Mouse (Mus musculus) mouse embryonic stem cell (cell line): ENCODE measurements around the gene Esrrb.

Experiments used
- in situ Hi-C, 2 experiments: fragments of 300-500 bp; cut with MboI; formaldehyde crosslinking; loops; 1 replicate in 1 of 2; 3 replicates in 1 of 2; pipeline ENCODE4 v1.14.3; 2019 to 2020; ENCODE audit warnings: low sequenced_read_pairs in 2 of 2, low pct_unique_long_range_greater_than_20kb in 1 of 2, mixed read lengths in 1 of 2; ENCODE audit not compliant: unreplicated experiment in 1 of 2

The Esrrb gene

DNA sequence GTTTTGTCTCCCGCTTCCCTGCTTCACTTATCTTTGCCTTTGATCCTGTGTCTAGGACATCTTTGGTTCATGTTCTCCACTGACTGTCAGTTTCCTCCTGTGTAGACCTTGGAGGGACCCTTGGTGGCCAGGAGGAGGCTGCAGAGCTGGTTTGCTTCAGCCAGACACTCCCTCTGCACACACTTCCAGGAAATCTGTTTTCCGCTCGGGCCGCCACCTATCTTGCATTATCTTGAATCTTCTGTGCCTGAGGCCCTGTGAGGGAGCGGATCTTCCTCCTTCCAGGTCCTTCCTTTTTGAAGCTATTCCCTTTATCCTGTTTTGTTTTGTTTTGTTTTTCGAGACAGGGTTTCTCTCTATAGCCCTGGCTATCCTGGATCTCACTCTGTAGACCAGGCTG lies 121.1 kb downstream of the Esrrb start:
- in situ Hi-C loops: no loop called here

DNA sequence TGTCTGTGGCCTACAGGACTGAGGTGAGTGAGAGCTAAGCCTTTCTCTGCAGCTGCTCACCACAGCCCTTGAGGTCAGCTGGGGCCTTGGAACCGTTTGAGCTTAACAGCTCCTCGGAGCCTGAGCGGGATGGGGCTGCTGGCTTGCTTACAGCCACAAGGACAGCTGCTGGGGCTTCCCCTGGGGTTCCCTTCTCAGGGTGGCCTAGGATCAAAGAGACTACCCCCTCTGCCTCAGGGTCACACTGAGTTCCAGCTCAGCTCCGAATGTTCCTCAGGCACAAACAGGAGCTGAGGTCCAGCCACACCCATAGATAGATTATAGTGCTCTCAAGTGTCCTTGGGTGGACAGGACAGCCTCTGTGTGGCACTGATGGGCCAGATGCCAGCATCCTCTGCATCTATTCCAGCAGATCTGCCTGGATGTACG lies 122.5 kb downstream of the Esrrb start:
- in situ Hi-C loops: no loop called here

DNA sequence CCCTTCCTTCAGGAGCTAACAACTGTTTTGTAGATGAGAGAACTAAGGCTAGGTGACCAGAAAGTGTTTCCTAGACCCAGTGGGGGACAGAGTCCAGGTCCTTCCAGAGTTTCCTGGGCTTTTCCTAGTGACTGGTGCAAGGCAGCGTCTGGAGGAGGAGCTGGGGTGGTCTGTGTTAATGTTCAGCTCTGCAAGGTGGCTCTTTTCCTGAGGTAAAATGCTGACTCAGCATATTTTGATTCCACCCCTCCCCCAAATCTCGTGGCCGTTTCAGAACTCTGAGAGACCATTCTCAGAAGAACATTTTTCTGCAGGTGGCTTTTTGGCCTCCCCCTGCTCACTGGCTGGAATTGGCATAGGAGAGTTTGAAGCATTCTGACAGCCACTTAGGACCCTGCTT lies 127.1 kb downstream of the Esrrb start:
- in situ Hi-C loops: no loop called here

DNA sequence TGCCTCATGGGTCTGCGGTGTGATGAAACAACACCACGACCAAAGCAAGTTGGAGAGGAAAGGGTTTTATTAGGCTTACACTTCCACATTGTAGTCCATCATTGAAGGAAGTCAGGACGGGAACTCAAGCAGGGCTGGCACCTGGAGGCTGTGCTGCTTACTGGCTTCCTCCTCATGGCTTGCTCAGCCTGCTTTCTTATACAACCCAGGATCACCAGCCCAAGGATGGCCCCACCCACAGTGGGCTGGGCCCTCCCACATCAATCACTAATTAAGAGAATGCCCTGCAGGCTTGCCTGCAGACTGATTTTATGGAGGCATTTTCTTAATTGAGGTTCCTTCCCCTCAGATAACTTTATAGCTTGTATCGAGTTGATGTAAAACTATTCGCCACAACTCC lies 129.1 kb downstream of the Esrrb start:
- in situ Hi-C loops: no loop called here

DNA sequence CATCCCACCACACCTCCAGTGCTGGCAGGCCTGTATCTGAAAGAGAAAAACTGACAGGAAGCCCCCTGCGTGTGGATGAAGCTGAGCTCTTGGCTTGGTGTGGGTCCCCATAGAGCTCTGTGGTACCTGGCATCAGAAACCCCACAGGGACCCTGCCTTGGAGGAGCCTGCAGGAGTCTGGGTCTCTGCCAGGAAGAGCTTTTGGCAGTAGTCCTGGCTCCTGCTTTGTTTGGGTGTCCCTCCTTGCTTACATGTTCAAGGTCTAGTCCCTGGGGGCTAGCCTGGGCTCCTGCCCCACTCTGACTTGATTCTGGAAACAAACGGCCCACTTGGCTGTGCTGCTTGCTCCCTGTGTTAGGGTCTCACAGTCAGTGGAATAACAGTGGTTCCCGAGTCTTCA lies 130.6 kb downstream of the Esrrb start:
- in situ Hi-C loops: no loop called here

DNA sequence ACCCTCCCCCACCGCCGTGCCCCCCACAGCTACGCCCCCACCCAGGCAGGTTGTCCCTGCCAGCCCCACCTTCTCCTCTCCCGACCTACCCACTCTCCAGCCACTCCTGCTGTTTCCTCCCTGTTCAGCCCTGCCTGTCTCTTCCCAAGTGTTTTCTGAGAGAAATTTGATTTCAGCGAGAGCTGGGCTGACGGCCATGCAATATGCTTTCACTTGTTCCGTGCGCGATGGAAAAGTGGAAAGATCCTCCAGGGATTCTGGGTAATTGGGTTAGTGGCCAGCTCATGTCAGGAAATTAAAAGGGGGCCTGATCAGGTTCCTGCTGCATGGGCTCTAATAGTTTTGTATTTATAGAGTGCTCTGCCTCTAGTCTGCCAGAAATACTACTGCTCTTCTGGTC lies 131.9 kb downstream of the Esrrb start:
- in situ Hi-C loops: no loop called here

DNA sequence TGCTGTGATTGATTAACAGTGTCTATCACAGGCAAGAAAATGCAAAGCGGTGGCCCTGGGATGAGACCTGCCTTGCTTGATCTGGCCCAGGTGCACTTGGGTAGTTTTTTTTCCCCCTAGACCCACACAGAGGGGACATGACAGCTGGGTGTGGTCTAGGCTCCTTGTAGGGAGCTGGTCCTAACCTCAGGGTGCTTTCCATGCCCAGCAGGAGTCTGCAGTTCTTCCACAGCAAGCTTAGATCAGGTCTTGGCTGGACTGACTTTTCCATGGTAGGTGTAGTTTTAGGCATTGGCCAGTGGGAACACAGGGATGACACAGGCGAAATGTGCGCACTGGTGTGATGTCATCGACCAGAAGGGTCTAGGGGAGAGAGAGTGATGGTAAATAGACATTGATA lies 136.2 kb downstream of the Esrrb start:
- in situ Hi-C loops: no loop called here

DNA sequence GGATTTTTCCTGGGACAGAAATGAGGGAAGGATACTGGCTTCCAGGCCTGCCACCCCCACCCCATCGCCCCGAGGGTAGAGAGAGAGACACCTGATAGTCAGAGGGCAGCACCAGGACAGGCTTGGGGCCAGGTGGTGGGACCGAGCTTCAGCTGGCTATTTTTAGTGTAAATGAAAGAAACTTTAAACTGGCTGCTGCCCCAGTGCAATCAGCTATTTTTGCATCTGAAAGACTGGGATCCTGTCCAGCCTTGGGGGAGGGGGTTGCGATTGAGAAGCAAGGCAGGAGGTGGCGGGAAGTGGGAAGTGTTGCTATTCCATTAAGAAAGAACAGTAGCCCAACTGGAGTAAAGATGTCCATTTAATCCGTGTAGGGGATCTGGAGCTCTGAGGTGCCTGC lies 137.8 kb downstream of the Esrrb start:
- in situ Hi-C loops: no loop called here

DNA sequence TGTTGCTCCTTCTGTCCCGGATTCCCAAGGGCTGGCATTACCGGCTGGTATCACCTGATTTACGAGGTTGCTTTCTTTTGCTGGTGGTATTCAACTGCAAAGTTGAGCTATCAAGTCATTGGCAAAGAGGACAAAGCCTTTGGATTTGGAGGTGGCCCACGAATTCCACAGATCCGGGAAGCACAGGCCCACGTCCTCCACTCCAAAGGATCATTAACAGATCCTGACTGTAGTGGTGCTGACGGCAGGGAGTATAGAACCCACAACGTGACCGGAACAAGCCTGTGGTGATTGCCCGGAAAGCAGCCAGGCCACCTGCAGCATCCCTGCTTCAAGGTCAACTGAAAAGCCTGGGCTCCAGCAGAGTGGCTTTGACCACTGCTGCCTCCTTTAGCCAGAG lies 140.8 kb downstream of the Esrrb start:
- in situ Hi-C loops: no loop called here

DNA sequence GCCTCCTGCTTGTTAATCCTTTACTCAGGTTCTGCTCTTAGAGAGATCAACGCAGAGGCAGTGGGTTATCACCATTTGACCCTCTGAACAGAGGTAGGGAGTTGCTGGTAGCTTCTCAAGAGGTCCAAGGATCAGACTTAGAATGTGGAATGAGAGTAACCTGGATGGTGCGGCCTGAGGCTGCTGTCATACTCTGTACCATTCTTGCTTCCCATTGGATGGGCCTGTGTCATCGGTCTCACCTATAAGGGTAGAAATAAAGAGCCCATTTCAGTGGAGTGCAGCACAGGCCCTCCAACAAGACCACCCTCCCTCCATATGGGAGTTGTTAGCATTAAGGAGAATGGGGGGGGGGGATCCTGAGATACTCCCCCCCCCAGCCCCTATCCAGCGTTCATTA lies 143.0 kb downstream of the Esrrb start:
- in situ Hi-C loops: no loop called here

DNA sequence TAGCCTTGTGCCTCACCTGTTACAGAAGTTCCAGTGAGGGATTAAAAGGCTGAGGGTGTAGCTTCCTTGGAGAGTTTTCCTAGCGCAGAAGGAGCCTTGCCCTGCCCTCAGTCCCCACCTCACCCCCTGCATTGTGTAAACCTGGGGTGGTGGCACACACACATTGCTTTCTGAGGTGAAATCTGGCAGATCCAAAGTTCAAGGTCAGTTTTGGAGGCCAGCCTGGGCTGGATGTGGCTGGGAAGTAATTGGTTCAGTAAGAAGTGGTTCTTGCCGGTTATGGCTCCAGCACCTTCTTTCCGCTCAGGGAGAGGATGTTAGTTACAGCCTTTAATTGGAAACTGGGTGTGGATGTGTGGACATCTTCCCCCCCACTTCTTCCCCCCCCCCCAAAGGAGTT lies 143.4 kb downstream of the Esrrb start:
- in situ Hi-C loops: no loop called here

DNA sequence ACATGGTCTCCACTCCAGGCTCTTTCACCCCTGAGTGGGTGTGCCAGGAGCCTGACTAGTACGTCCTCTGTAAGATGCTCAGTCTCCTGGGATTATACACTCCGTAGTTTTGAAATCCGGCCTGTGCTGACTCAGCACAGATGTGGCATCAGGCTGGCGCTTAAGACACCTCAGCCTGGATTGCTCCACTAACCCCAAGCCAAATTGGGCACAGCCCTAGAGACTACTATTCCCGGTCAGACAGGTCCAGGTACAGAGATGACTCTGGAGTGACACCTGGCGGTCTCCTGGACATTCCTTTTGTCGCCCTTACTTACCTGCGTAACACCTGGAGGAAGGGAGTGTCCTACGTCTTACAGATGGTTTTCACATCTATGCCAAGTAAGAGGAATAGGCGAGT lies 146.8 kb downstream of the Esrrb start:
- in situ Hi-C loops: no loop called here

DNA sequence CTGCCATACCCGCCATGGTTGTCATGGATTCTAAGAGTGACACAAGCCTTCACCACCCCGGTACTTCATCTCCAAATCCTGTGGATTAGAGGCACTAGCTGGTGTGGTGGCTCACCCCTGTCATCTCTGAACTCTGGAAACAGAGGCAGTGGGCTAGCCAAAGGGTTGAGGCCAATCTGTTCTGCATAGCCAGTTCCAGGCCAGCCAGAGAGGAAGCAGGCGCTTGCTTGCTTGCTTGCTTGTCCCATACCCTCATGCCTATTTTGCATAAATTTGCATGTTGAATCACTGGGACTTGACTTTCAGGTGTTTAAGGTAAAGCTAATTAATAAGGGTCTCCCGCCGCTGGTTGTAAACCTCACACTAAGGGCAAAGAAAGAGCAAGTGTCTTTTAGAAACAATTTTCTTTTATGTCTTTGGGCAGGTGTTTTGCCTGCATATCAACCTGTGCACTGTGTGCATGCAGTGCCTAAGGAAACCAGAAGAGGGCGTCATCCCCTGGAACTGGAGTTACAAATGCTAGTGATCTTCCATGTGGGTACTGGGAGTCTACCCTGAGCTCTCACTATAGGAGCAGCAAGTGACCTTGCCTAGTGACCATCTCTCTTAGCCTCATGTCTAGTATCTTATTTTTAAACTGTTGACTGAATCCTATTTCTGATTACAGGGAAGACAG lies 147.5 kb downstream of the Esrrb start:
- in situ Hi-C loops: no loop called here

DNA sequence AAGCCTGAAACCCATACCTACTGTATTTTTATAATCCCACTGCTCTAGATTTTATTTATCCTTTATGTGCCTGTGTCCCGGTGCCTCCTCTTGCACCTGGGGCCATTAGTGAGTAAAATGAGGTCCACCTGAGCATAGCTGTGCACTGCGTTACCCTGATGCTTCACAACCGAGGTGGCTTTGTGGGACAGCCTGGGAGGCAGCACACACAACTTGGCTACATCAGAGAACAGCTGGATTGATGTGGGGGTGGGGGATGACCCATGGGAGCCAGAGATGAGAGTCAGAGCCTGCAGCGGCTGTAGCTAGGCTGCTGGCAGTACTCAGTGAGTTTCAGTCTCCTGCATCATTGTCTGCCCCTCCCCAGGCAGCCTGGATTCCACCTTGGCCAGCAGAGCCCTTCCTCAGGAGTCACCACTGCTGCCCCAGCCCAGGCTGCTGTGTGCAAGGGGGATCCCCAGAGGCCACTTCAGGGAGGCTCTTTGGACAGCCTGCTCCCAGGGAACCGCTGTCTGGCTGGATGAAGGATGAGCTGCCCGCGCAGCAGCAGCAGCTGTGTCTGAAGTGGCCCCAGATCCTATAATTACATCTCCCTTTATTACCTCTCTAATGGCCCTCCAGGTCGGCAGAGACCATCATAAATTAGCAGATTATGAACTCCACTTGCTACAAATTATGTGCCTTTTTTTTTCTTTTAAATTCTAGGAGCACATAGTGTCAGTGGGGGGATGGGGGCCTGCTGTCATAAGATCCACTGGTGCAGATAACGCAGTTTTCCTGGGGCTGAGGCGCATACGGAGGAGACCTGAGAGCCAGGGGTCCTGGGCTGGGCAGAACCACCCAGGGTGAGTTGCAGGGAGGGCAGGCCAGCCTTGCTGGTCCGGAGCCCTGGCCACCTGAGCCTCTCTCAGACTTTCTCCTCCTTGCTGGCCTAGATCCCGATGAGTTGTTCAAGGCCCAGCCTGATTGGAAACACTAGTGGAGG lies 148.7 kb downstream of the Esrrb start:
- in situ Hi-C loops: no loop called here

DNA sequence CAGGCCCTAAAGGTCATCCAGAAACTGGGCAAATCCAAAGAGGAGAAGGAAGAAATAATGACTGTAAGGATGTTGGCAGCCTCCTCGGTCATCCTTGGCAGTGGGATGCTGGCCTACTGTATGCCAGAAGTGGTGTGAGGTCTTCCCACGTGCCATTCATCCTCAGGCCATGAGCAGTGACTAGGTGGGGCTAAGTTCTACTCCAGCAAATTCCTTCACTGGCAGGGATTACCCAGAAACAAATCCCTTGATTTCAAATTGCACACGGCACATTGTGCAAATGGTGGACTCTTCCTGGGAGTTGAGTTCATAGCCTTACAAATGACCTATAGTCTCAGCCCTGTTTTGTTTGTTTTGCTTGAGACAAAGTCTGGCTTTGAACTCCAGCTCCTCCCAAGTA lies 151.4 kb downstream of the Esrrb start:
- in situ Hi-C loops: no loop called here

DNA sequence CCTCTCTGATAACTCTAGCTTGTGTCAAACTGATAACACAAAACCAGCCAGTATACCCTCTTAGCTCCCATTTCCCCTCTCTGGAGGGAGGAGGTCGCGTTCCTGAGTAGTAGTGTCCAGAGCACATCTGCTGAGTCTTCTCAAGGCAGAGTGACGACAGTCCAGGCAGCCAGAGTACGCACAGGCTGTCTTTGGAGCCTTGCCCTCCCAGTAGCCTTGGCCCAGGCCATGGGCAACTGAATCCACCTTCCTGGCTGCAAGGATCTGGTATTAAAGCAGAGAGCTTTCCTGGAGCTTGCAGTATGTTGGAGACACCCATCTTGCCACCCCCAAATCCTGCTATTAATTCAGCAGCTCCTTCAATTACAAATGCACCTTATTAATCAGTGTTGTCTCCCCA lies 152.7 kb downstream of the Esrrb start:
- in situ Hi-C loops: no loop called here

DNA sequence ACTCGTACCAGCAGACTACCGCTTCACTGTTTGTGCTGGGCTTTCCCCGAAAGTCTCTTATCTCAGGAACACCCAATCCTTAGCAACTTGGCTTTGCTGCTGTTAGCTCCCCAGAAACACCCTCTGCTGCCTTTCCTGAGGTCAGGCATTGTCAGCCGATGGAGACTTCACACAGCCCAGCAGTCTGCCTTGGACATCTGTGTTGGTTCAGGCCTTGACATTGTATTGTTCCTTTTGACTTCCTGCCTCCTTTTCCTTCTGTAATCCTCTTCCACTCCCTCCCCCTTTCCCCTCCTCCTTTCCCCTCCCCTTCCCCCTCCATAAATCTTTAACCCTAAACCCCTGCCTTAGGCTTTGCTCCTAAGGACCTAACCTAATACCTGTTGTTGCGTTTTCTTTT lies 155.7 kb downstream of the Esrrb start:
- in situ Hi-C loops: no loop called here

DNA sequence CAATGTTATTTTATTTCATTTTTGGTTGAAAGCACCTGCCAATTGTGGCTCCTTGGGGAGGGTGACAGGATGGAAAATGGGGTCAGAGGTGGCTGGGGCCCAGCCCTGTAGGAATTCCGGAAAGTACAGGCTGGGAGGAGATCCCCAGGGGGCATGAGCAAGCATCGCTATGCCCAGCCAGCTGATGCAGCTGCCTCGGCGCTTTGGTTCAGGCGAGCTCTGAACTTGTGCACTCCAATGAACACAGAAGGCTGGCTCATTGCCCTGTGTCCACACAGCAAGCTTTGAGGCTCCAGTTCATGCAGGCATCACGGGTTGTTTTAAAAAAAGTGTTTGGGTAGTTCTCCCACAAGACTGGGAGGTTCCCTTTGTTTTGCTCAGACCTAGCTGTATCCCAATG lies 156.8 kb downstream of the Esrrb start:
- in situ Hi-C loops: no loop called here

DNA sequence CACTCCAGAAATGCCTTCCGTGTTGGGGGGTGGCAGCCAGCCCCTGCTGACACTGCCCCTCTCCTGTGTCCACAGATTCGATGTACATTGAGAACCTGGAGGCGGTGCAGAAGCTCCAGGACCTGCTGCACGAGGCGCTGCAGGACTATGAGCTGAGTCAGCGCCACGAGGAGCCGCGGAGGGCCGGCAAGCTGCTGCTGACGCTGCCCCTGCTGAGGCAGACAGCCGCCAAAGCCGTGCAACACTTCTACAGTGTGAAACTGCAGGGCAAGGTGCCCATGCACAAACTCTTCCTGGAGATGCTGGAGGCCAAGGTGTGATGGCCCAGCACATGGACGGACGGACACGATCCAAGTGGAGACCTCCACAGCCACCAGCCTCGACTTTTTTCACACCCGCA lies 157.8 kb downstream of the Esrrb start:
- in situ Hi-C loops: no loop called here

DNA sequence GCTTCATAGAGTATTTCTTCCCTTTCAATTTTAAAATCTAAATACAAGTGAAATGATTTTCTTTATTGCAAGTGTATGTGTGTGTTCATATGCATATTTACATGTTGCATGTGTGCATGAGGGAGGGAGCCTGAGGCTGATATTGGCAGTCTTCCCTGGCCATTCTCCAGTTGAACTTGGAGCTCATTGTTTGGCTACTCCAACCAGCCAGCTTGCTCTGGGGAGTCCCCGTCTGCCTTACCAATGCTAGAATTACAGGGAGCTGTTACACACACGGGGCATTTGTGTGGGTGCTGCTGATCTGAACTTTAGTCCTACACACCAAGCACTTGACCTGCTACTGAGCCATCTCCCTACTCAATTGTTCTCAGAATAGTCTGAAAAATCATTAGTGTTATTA lies 173.4 kb downstream of the Esrrb start:
- in situ Hi-C loops: loop anchor here in 1 of 2 experiments (10.0 kb wide), 1 partner anchor 61 kb away; no protein-coding TSS in a partner anchor
